Mouse (Mus musculus) cerebellum, adult 2 months (tissue): ENCODE measurements around the gene Cd52. TPM values are rescaled to one million over a fixed set of nuclear protein-coding genes. Genes with fewer than 3 reads are reported as not detected.
A peak's percentile ranks its signal among the peaks of the same experiment; 100 is the strongest.

Experiments used
- DNase-seq, 2 experiments: peaks; one replicate each; pipeline ENCODE4 v3.0.0; 2021
- H3K27ac ChIP-seq: fragments of 200-500 bp; 2 replicates; pipeline ENCODE4 v1.5.1; 2012; ENCODE audit warnings: low read length, control low read depth, inconsistent platforms; ENCODE audit not compliant: insufficient read depth
- H3K27me3 ChIP-seq: fragments of 200-500 bp; 2 replicates; pipeline ENCODE4 v1.6.1; 2012; ENCODE audit warnings: inconsistent platforms, mild to moderate bottlenecking, low read length, moderate library complexity; ENCODE audit not compliant: control insufficient read depth, insufficient read depth
- H3K4me1 ChIP-seq: fragments of 200-500 bp; 2 replicates; pipeline ENCODE4 v1.6.1; 2011; ENCODE audit warnings: low read length; ENCODE audit not compliant: control insufficient read depth, insufficient read depth
- H3K4me3 ChIP-seq: fragments of 200-500 bp; replicated peaks from 2 replicates; pipeline ENCODE3; 2011; ENCODE audit warnings: mild to moderate bottlenecking, low read depth, low read length, control low read depth; ENCODE audit not compliant: insufficient read depth
- CTCF ChIP-seq: fragments of 200-500 bp; IDR thresholded peaks from 2 replicates; pipeline ENCODE4 v1.5.1; 2011; ENCODE audit warnings: low read depth, mild to moderate bottlenecking, control low read depth, low read length, moderate library complexity, borderline replicate concordance; ENCODE audit not compliant: insufficient read depth
- POLR2A ChIP-seq: fragments of 200-500 bp; IDR thresholded peaks from 2 replicates; pipeline ENCODE4 v1.6.1; 2011; ENCODE audit warnings: low read length, control low read depth, borderline replicate concordance; ENCODE audit not compliant: insufficient read depth
- WGBS: fragments of 180-500 bp; shearing (Covaris S2); methylation state at CpG from one replicate; pipeline ENCODE4 v1.1.7; 2018; 5-methylcytosine and 5-hydroxymethylcytosine counted together
- polyA plus RNA-seq: library from polyadenylated mRNA; depleted of rRNA; stranded (reverse); fragments of >200 nt; gene quantifications from 2 replicates; pipeline ENCODE4 v1.2.3, GENCODE M21; 2012

Gene Cd52
- polyA plus RNA-seq, 1 experiment = 2.8 TPM

DNA sequence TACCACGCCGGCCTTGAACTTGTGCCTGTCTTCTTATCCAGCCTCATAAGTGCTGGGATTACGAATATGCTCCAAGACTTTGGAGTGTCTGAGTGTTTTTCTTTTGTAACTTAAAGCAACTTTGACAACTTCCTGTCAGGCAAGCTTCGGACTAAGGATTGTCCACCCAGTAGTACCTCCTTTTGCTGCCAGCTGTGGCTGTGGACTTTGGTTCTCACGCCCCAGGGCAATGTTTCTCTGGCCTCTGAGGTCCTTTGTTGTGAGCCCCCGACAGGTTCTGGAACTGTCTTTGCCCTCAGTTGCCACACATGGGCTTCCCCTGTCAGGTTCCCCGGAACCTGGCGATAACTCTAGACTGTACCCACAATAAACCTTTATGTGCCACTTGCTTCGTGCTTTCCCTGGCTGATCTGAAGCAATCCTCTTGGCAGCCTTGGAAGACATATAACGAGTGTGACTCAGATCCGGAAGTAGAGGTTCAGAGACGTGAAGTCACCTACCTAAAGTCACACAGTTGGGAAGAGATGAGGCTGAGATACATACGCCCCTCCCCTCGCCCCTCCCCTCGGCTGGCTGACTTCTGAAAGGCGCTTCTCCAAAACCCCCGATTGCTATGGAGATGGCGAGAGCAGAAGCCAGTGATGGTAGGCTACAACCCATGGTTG is 33.6 kb downstream of the Cd52 start:
- 50% methylated on average over 18 of the region's 18 CpGs for WGBS
- no peak for DNase-seq

DNA sequence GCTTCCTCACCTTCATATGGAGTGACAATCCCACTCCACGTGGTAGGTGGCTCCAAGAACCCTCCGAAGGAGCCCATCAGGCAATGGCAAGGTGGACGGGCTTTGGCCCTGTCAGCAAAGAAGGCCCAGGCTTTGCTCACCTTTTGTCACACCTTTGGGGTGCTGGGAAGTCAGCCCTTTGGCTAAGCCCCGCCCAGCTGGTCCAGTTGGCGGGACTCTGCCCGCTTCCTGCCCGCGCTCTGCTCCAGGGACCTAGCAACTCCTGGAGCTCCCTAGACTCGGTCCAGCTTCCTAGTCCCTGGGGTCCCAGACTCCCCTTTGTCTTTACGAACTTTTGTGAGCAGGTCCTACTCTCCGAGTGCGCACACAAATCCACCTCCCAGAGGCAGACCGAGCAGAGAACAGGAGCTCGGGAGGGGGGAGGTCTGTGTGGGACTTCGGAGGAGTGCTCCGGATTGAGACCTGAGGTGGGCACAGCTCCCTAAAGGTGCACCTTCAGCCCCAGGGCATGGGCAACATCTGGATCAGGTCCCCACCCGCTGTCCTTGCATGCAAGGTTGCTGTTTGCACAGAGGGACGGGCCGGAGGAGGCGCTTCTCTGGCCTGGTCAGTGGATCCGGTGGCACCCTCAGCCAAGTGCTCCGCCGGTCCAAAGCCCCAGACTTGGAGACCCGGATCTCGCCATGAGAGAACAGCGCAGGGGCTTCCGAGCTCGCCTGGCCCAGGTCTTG is 34.6 kb downstream of the Cd52 start, which contains the start of gene Crybg2:
Gene Crybg2 (plus strand): TSS at position 681 of the 731 bp plus-strand sequence.
- WGBS = 54% methylated on average over 28 of the region's 28 CpGs
- Histone ChIP-seq H3K27ac (no peak within 1 kb of the TSS), H3K4me1 (no peaks in the 10 kb centered on the region), H3K27me3 (no peaks in the 10 kb centered on the region), H3K4me3 (no peak within 1 kb of the TSS)
- no peak for DNase-seq
- no peak for TF ChIP-seq POLR2A
- no peak for TF ChIP-seq CTCF

More for the DNA sequence above, 33.6 kb downstream of the Cd52 start:
- Histone ChIP-seq H3K4me1 (no peaks in the 10 kb centered on the region), H3K4me3 (no peak overlapping the region), H3K27me3 (no peaks in the 10 kb centered on the region), H3K27ac (no peak overlapping the region)
- no peak for TF ChIP-seq POLR2A
- no peak for TF ChIP-seq CTCF

DNA sequence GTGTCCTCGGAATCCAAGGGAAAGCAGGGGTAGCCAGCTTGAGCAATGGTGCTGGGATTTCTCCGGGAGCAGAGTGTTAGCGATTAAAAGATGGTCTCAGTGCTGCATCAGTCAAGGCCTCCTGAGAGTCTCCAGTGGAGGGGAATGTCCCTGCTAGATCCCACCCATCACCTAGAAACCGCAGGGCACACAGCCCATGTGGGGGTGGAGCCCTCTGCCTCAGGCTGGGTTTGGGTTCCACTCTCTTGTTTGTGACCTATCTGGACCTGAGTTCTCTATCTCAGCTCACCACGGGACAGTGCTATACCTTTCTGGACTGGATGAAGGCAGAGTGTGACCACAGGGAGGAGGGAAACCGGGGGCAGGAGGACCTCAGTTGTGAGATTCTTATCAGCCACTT is 36.0 kb downstream of the Cd52 start:
- H3K4me3 ChIP-seq = no peak overlapping the region
- no peak overlapping the region for H3K27ac ChIP-seq
- H3K27me3 ChIP-seq = no peaks in the 10 kb centered on the region
- no peak for DNase-seq
- H3K4me1 ChIP-seq = no peaks in the 10 kb centered on the region
- TF ChIP-seq CTCF (no peak), POLR2A (no peak)
- 84% methylated on average over 6 of the region's 6 CpGs for WGBS

DNA sequence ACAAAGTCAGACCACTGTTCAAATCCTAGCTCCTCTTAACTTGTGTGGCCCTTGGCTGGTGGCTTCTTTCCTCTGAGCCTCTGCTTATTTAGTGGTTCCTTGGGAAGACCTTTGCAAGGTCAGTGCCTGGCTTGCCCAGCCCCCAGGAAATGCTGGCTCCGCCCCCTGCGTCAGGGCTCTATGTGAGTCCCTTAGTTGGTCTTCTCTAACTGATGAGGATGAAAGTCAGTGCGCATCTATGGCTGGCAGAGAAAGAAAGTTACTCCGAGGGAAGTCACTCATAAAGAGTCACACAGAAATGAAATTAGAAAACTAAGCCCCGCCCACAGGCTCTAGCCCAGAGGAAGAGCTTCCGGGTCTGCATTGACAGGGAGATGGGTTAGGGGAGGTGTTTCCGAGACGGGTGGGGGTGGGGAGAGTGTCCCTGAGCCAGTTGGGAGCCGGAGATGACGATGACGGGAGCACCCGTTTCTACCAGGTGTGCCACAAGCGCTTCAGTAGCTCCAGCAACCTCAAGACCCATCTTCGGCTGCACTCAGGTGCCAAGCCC is 36.6 kb downstream of the Cd52 start:
- WGBS = 34% methylated on average over 14 of the region's 14 CpGs
- no peak for TF ChIP-seq CTCF
- no peak for TF ChIP-seq POLR2A
- DNase-seq = no peak
- no peaks in the 10 kb centered on the region for H3K27me3 ChIP-seq
- H3K27ac ChIP-seq = no peak overlapping the region
- H3K4me1 ChIP-seq = no peaks in the 10 kb centered on the region; the same call in 1 of the 2 replicates
- no peak overlapping the region for H3K4me3 ChIP-seq

GRCm38 (mm10) chr4:134053538-134053937 is 41.3 kb downstream of the Cd52 start, which contains the start of gene Zfp683:
Gene Zfp683, plus strand, starts transcription at chr4:134053838.
- DNase-seq = no peak
- H3K27me3 ChIP-seq = no peaks in the 10 kb centered on the region
- WGBS = 88% methylated on average over 3 of the region's 3 CpGs
- H3K4me1 ChIP-seq = peaks cover 7% of the 10 kb centered on the region
- H3K27ac ChIP-seq = no peak within 1 kb of the TSS
- no peak within 1 kb of the TSS for H3K4me3 ChIP-seq
- TF ChIP-seq CTCF (no peak), POLR2A (no peak)

DNA sequence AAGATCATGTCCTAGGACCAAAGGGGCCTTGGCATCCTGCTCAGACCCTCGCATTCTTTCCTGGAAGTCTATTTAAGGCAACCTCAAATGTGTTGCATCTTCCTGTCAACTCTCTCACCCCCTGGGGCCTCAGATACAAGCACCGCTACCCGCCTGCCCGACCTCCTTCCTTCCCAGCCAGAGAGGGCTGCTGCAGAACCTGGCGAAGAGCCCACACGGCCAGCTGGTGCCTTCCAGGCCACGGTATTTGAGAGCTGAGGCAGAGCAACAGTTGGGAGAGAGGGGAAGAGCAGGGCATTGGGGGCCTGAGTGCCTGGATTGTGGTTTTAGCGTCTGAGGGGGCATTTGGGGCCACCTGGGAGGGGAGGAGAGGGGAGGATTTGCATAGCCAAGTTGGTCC is 42.3 kb downstream of the Cd52 start:
- DNase-seq = peak; percentile 68 to 76
- no peaks in the 10 kb centered on the region for H3K27me3 ChIP-seq
- H3K4me1 ChIP-seq = peaks cover 7% of the 10 kb centered on the region
- TF ChIP-seq CTCF (no peak), POLR2A (no peak)
- H3K4me3 ChIP-seq = no peak overlapping the region
- WGBS = 3% methylated on average over 8 of the region's 8 CpGs
- no peak overlapping the region for H3K27ac ChIP-seq

DNA sequence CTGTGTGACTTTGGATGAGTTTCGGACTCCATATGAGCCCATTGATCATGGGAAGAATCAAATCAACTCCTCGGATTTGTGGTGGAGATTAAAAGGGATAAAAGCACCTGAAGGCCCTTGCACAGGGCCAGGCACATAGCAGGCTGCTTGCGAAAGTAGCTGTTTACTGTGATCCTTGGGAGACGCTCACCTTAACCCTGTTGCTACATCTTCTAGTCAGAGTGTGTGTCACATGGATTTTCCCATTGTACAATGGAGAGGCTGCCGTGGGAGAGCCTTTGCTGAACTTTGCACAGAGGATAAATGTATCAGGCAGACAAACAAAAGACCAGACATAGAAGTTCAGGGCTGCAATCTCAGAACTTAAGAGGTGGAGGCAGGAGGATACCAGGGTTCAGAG is 43.0 kb downstream of the Cd52 start:
- WGBS = 96% methylated on average over 5 of the region's 5 CpGs
- Histone ChIP-seq H3K4me3 (no peak overlapping the region), H3K4me1 (peaks cover 7% of the 10 kb centered on the region), H3K27ac (no peak overlapping the region), H3K27me3 (no peaks in the 10 kb centered on the region)
- no peak for DNase-seq
- TF ChIP-seq POLR2A (no peak), CTCF (no peak)
